Mouse (Mus musculus) myocyte (in vitro differentiated cells): ENCODE data around the gene Dyx1c1. TPM values are rescaled to one million over a fixed set of nuclear protein-coding genes. Genes with fewer than 3 reads are reported as not detected.

Source experiments
- H3K27me3 ChIP-seq: one replicate; pipeline ENCODE4 v1.6.1; 2011; ENCODE audit not compliant: control insufficient read depth, insufficient read depth, insufficient read length
- H3K36me3 ChIP-seq: one replicate; pipeline ENCODE4 v1.6.1; 2011; ENCODE audit not compliant: control insufficient read depth, insufficient read depth
- H3K4me2 ChIP-seq: one replicate; pipeline ENCODE4 v1.6.1; 2011; ENCODE audit warnings: low read depth, control low read depth
- H3K4me3 ChIP-seq: one replicate; pipeline ENCODE4 v1.5.1; 2011; ENCODE audit warnings: mild to moderate bottlenecking, control low read depth, moderate library complexity
- H3K79me2 ChIP-seq: one replicate; pipeline ENCODE4 v1.6.1; 2011; ENCODE audit not compliant: control insufficient read depth, insufficient read depth
- H3ac ChIP-seq: one replicate; pipeline ENCODE4 v1.6.1; 2011; ENCODE audit not compliant: control insufficient read depth, insufficient read length
- CEBPB ChIP-seq: IDR thresholded peaks from 2 replicates; pipeline ENCODE4 v1.6.1; 2011; ENCODE audit warnings: mild to moderate bottlenecking, moderate library complexity; ENCODE audit not compliant: poor library complexity, insufficient read depth, severe bottlenecking
- E2F4 ChIP-seq: IDR thresholded peaks from one replicate; pipeline ENCODE4 v1.6.1; 2011; ENCODE audit warnings: mild to moderate bottlenecking, control low read depth, moderate library complexity; ENCODE audit not compliant: insufficient read depth
- MAX ChIP-seq: IDR thresholded peaks from one replicate; pipeline ENCODE4 v1.6.1; 2011; ENCODE audit warnings: low read depth, mild to moderate bottlenecking, control low read depth
- MYOD1 ChIP-seq, 3 experiments: IDR thresholded peaks; one replicate each; pipeline ENCODE4 v1.6.1; 2011; ENCODE audit warnings: control low read depth in 2 of 3, low read depth in 2 of 3, mild to moderate bottlenecking in 2 of 3, moderate library complexity in 1 of 3; ENCODE audit not compliant: insufficient read length in 2 of 3, control insufficient read depth in 1 of 3
- MYOG ChIP-seq, 3 experiments: IDR thresholded peaks; one replicate each; pipeline ENCODE4 v1.6.1; 2011; ENCODE audit warnings: control low read depth in 2 of 3, low read depth in 2 of 3, mild to moderate bottlenecking in 2 of 3; ENCODE audit not compliant: insufficient read length in 2 of 3, control insufficient read depth in 1 of 3, insufficient read depth in 1 of 3
- POLR2A ChIP-seq: IDR thresholded peaks from one replicate; pipeline ENCODE4 v1.6.1; 2011; ENCODE audit warnings: low read depth, mild to moderate bottlenecking, control low read depth, moderate library complexity; ENCODE audit not compliant: insufficient read length
- POLR2AphosphoS2 ChIP-seq: IDR thresholded peaks from one replicate; pipeline ENCODE4 v1.6.1; 2011; ENCODE audit warnings: low read depth, control low read depth; ENCODE audit not compliant: insufficient read length
- REST ChIP-seq: IDR thresholded peaks from one replicate; pipeline ENCODE4 v1.6.1; 2011; ENCODE audit warnings: mild to moderate bottlenecking, control low read depth, moderate library complexity; ENCODE audit not compliant: insufficient read depth, insufficient read length
- SRF ChIP-seq: IDR thresholded peaks from one replicate; pipeline ENCODE4 v1.6.1; 2011; ENCODE audit warnings: low read depth; ENCODE audit not compliant: control insufficient read depth, insufficient read length
- TCF12 ChIP-seq: IDR thresholded peaks from one replicate; pipeline ENCODE4 v1.6.1; 2011; ENCODE audit warnings: mild to moderate bottlenecking, control low read depth; ENCODE audit not compliant: poor library complexity, insufficient read depth, severe bottlenecking
- TCF3 ChIP-seq: IDR thresholded peaks from one replicate; pipeline ENCODE4 v1.6.1; 2011; ENCODE audit warnings: low read depth, control low read depth; ENCODE audit not compliant: insufficient read length
- USF1 ChIP-seq: IDR thresholded peaks from one replicate; pipeline ENCODE4 v1.6.1; 2011; ENCODE audit warnings: low read depth, mild to moderate bottlenecking, control low read depth, moderate library complexity
- polyA plus RNA-seq: library from polyadenylated mRNA; unstranded; fragments of >200 nt; fragmentation: generic; extraction: Trizol; gene quantifications from one replicate; pipeline ENCODE4 v1.2.1, GENCODE M21; 2012; ENCODE audit warnings: missing spikeins

Dyx1c1 gene
- polyA plus RNA-seq, 1 experiment: not detected

- H3K4me2 ChIP-seq: no peak overlapping the region
- no peaks in the 10 kb centered on the region for H3K27me3 ChIP-seq
- no peak overlapping the region for H3ac ChIP-seq
- H3K79me2 ChIP-seq: no peaks in the 10 kb centered on the region
- TF ChIP-seq SRF: no peak
- TF ChIP-seq E2F4: no peak
- no peak for TF ChIP-seq MYOG (IDR thresholded peaks at IDR 0.05; ENCODE audit: control insufficient read depth in 1 of 3, insufficient read depth in 1 of 3, insufficient read length in 2 of 3, low read depth in 2 of 3)
- TF ChIP-seq TCF12: no peak
- TF ChIP-seq POLR2A: no peak
- TF ChIP-seq MYOD1 (IDR thresholded peaks at IDR 0.05; ENCODE audit: control insufficient read depth in 1 of 3, insufficient read length in 2 of 3, low read depth in 2 of 3): no peak
- no peak for TF ChIP-seq POLR2AphosphoS2
- TF ChIP-seq MAX: no peak
- no peak for TF ChIP-seq TCF3
- TF ChIP-seq USF1: no peak
- TF ChIP-seq CEBPB: no peak
- TF ChIP-seq REST: no peak
- no peak overlapping the region for H3K4me3 ChIP-seq
- H3K36me3 ChIP-seq: no peaks in the 10 kb centered on the region
These were observed 42.9 kb downstream of the Dyx1c1 start for GRCm38 (mm10) chr9:73001314-73002011.

DNA sequence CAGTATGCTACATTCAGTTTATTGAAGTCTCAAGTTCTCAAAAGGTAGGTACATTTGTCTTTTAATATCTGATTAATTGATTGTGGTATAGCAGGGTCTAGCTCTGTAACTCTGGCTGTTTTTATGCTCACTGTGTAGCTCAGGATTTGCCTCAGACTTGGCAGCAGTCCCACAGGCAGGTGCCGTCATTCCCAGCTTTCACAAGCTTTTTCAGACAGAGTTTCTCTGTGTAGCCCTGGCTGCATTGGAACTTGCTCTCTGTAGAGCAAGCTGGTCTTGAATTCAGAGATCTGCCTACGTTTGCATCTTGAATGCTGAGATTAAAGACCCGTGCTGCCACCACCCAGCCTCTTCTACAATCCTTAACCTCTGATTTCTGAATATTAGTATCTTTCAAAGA lies 43.6 kb downstream of the Dyx1c1 start:
- TF ChIP-seq POLR2A (no peak), MAX (no peak), TCF12 (no peak), REST (no peak), USF1 (no peak), POLR2AphosphoS2 (no peak)
- no peaks in the 10 kb centered on the region for H3K79me2 ChIP-seq
- no peaks in the 10 kb centered on the region for H3K36me3 ChIP-seq
- no peak overlapping the region for H3K4me3 ChIP-seq
- H3ac ChIP-seq: no peak overlapping the region
- H3K27me3 ChIP-seq: no peaks in the 10 kb centered on the region
- no peak overlapping the region for H3K4me2 ChIP-seq

DNA sequence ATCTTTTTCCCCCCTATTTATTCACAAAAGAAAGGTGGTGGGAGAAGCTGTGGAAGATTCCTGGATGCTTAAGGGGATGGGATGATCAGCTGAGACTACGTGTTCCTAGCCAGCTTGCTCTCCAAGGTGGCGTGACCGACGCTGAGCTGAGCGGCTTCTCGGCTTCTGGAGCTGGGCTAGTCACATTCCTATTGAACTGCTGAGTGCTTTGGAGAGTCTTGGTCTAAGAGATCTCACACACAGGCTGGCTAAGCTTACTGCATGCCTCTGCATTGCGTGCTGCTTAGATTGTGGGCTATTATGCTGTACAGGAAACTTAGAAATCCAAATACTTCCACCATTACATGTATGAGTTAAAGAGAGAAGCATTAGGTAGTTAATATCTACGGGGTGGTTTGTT lies 45.5 kb downstream of the Dyx1c1 start:
- Histone ChIP-seq H3K36me3 (no peaks in the 10 kb centered on the region), H3K4me3 (no peak overlapping the region), H3K79me2 (no peaks in the 10 kb centered on the region), H3ac (no peak overlapping the region), H3K4me2 (no peak overlapping the region), H3K27me3 (no peaks in the 10 kb centered on the region)
- no peak for TF ChIP-seq POLR2A
- no peak for TF ChIP-seq USF1
- no peak for TF ChIP-seq MYOG (IDR thresholded peaks at IDR 0.05; ENCODE audit: control insufficient read depth in 1 of 3, insufficient read depth in 1 of 3, insufficient read length in 2 of 3, low read depth in 2 of 3)
- TF ChIP-seq MYOD1 (IDR thresholded peaks at IDR 0.05; ENCODE audit: control insufficient read depth in 1 of 3, insufficient read length in 2 of 3, low read depth in 2 of 3): no peak
- TF ChIP-seq SRF: no peak
- no peak for TF ChIP-seq POLR2AphosphoS2
- no peak for TF ChIP-seq TCF12
- no peak for TF ChIP-seq E2F4
- no peak for TF ChIP-seq TCF3
- TF ChIP-seq MAX: no peak
- TF ChIP-seq CEBPB: no peak

DNA sequence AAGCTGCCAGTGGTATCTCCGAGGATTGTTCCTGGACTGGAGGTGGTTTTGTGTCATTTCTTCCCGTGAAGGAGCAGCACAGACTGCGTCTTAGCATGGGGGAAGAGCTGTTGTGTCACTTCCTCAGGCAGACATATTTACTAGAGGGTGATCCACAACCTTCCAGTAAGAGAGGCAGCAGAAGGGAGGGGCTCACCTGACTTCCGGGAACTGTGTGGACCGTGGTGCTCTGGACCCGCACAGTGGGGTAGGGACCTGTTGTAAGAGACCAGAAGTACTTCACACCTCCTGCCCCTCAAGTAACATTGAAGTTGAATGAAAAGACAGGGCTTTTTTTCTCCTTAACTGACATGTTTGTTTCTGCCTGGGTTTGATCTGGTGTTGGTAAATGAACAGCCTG lies 46.5 kb downstream of the Dyx1c1 start:
- Histone ChIP-seq H3K4me2 (no peak overlapping the region), H3K27me3 (no peaks in the 10 kb centered on the region), H3K36me3 (no peaks in the 10 kb centered on the region), H3K4me3 (no peak overlapping the region), H3ac (no peak overlapping the region), H3K79me2 (no peaks in the 10 kb centered on the region)
- TF ChIP-seq TCF3 (no peak), E2F4 (no peak), USF1 (no peak), CEBPB (no peak), MAX (no peak), MYOD1 (IDR thresholded peaks at IDR 0.05; ENCODE audit: control insufficient read depth in 1 of 3, insufficient read length in 2 of 3, low read depth in 2 of 3) (no peak), POLR2AphosphoS2 (no peak), POLR2A (no peak), MYOG (IDR thresholded peaks at IDR 0.05; ENCODE audit: control insufficient read depth in 1 of 3, insufficient read depth in 1 of 3, insufficient read length in 2 of 3, low read depth in 2 of 3) (no peak), TCF12 (no peak), SRF (no peak), REST (no peak)

DNA sequence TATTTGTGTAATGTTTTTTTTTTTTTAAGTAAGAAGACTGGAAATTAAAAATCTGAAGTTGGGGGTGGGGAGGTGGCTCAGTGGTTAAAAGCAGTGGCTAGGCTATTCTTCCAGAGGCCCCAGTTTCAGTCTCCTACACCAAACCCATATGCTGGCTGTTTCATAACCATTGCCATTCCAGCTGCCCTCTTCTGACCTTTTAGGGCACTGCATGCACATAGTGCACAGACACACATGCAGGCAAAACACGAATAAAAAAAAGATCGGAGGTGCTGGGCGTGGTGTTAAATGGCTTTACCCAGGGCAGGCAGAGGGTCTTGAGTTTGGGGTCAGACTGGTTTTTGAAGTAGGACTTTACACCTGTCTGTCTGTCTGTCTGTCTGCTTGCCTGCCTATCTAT lies 47.6 kb downstream of the Dyx1c1 start:
- H3K4me2 ChIP-seq: no peak overlapping the region
- H3ac ChIP-seq: no peak overlapping the region
- H3K36me3 ChIP-seq: peaks cover 4% of the 10 kb centered on the region
- H3K27me3 ChIP-seq: no peaks in the 10 kb centered on the region
- H3K4me3 ChIP-seq: no peak overlapping the region
- no peaks in the 10 kb centered on the region for H3K79me2 ChIP-seq
- TF ChIP-seq MYOD1 (IDR thresholded peaks at IDR 0.05; ENCODE audit: control insufficient read depth in 1 of 3, insufficient read length in 2 of 3, low read depth in 2 of 3): no peak
- TF ChIP-seq MYOG (IDR thresholded peaks at IDR 0.05; ENCODE audit: control insufficient read depth in 1 of 3, insufficient read depth in 1 of 3, insufficient read length in 2 of 3, low read depth in 2 of 3): no peak
- no peak for TF ChIP-seq E2F4
- TF ChIP-seq MAX: no peak
- TF ChIP-seq POLR2A: no peak
- TF ChIP-seq CEBPB: no peak
- no peak for TF ChIP-seq SRF
- TF ChIP-seq USF1: no peak
- no peak for TF ChIP-seq REST
- TF ChIP-seq TCF3: no peak
- TF ChIP-seq TCF12: no peak
- TF ChIP-seq POLR2AphosphoS2: no peak
